Mouse (Mus musculus): Measurements from ENCODE around the gene Rsrc2.
"Not testable (repeated sequence)": the region's sequence is repeated elsewhere in the genome, so short reads cannot be mapped to it uniquely, and the experiment has no call there.

The Rsrc2 gene

DNA sequence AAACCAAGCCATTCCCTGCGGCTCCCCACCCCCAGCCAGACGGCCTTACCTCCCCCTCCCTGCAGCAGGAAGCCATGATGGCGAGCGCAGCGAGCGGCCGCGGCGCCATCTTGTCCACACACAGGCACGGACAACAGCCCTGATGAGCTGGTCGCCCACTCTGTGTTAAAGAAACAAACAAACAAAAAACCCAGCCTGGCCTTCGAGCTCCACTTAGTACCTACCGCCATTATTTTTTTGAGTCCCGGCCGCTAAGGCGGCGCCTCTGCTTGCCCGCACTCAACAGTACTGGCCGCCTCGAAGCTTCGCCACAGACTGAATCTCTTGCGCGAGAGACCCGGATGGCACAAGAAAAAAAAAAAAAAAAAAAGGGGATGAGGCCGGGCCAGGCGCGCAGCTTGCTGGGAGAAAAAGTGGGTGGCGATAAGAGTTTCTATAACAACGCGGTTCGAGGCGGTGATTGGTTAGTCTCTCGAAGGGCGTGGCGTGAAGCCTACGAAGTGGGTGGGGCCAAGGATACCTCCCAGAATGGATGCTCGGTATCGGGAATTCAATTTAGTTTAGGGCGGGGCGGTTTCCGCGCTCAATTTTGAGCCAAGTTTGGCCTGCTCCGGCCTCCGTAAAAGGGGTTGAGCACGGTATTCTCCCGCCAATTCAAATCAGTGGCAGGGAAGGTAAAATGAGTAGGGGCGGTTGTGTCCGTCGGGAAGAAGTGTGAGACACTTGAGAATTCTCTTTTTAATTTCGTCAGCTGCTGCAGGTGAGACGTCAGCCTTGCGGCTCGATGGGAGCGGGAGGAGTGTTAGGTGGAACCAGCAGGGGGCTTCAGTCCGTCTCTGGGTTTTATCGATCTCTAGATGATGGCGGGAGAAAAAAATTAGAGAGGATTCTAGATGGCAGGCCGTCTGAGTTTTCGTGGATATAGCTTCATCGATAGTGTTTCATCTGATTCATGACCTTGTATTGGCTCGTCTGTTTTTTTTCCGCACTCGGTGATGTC lies at the start of gene Rsrc2, which contains the start of gene Kntc1:
Gene Rsrc2, minus strand, starts transcription at position 350 of the 1,000 bp plus-strand sequence.
Gene Kntc1, plus strand, starts transcription at position 652 of the 1,000 bp plus-strand sequence.
- peak; percentile 99 for DNase-seq

DNA sequence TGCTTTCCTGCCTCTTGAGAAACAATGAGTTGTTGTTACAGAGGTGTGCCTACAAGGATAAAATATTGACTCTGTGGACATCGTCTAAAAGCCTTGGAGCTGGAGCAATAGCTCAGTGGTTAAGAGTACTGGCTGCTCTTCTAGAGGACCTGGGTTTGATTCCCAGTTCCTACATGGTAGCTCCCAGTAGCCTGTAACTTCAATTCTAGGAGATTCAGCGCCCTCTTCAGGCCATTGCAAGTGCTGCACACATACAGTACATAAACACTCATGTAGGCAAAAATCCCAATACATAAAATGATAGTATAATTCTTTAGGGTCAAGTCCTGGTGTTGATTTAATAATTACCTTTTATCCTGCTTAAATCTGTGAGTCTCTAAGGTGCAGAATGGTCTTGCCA lies 43.9 kb upstream of the Rsrc2 start:
- no peak for DNase-seq

DNA sequence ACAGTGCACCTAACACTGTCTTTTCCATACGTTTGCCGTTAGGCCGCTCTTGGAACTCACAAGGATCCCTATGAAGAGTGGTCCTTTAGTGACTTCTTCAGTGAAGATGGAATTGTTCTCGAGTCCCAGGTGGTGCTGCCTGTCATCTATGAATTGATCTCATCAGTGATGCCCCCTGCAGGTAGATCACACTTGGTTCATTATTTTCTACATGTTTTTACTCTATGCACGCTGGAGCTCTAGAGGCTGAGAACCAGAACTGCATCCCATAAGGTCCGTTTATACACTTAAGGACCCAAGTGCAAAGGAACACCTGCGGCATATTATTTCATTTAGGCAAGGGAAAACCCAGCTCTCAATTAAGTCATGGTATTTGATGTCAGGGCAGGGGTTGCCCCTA lies 39.8 kb upstream of the Rsrc2 start:
- DNase-seq, result no peak

DNA sequence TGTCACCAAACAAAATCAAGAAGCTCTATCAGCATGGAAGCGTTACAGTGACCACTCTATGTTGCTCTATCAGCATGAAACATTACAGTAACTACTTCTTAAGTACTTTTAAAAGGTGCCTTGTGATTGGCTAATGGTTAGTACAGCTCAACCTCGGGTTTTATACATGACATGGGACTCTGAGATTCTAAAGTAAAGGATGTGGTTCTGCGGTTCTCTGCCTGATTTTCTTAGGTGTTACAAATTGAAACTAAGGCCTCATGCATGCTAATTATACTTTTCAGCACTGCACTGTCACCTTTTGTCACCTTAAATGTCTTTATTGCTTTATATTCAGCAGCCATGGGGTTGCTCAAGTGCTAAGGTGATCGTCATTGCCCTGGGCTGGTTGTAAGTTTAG lies 32.6 kb upstream of the Rsrc2 start:
- DNase-seq, result no peak

DNA sequence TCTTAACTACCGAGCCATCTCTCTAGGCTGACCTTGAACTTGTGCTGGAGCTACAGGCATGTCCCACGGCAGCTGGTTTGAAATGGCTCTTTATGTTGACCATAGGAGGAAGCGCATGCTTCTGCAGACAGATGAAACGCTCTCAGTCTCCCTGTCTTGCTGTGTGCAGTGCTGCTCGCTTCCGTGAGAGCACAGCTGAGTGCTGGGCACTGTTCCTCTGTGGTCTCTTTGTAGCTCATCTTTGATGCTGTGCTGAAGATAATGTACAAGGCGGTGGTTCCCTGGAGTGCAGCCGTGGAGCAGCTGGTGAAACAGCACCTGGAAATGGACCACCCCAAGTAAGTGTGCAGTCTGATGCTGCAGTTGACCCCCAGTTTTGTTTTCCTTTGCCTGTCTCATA lies 31.5 kb upstream of the Rsrc2 start:
- no peak for DNase-seq

DNA sequence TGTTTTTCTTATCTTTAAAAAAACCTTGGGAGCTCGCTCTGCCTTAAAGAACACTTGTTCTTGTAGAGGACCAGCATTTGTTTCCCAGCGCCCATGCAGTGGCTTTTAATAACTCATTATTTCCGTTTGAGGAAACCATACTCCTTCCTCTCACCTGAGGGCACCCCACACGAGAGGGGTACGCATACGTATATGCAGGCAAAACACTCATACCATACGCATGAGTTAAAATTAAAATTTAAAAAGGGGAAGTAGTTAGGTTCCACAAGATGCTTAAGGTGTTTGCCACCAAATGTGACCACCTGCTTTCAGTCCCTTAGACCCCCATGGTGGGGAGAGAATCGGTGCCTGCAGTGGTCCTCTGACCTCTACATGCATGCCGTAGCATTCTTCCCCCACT lies 24.2 kb upstream of the Rsrc2 start:
- DNase-seq, result no peak

DNA sequence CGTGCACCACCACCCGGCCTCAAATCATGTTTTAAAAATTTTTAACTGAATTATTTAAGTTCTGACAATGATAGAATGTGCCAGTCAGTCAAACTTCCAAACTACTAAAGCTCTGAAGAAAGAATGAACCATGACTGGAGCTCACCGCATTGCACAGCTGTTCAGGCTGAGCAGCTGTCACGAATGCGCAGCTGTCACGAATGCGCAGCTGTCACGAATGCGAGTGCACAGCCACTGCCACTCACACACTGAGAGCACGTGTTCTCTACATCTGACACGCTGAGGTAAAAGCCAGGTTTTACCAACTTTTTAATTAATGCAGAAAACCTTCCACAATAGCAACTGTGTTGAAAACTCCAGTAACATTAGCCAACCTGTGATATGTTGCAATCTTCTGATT lies 17.2 kb upstream of the Rsrc2 start:
- DNase-seq, result not testable (repeated sequence)

DNA sequence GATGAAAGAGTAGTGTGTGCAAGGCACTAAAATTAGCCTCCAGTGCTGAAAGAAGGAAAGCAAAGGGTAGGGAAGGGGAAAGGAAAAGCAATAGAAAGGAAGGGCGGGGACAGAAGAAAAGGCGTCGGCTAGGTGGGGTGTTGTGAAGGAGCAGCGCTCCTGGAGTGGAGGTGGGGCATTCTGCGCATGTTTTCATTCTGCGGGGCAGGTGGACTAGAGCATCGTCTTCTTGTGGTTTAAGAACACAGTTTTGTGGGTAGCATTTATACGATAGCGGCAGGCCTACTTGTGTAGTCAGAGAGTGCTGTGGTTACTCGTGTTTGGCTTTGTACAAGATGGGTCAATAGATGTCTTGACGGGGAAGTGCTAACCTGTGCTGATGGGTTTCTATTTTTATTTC lies 16.3 kb upstream of the Rsrc2 start:
- no peak for DNase-seq

DNA sequence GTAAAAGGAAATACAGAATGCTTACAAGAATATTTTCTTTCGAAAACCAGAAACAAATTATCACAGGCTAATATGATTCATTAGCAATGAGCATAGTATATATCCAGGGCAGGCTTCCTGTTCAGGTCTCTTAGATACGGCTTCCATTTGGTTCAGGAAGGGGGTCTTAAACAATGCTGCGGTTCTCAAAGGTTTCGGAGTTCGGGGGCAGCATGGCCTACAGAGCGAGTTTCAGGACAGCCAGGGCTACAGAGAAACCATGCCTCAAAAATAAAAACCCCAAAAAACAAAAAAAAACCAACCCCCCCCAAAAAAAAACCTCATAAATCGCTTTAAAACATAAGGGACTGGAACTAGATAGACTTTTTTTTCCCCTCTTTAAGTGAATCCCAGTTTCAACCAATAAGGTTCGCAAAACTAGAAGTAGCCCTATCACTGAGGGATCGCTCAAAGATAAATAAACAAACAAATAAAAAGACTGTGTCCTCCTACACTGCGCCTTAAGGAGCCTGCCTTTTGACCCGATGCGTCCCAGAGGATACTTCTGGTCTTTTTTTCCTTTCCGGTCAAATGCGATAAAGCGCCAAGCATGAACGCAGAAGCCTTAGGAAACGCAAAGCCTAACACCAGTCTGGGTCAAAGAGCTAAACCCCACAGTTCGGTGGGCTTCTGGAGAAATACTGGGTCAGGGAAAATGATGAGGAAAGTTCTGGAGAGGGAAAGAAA lies 712 bp downstream of the Rsrc2 start:
- DNase-seq, result peak; percentile 8 to 28

DNA sequence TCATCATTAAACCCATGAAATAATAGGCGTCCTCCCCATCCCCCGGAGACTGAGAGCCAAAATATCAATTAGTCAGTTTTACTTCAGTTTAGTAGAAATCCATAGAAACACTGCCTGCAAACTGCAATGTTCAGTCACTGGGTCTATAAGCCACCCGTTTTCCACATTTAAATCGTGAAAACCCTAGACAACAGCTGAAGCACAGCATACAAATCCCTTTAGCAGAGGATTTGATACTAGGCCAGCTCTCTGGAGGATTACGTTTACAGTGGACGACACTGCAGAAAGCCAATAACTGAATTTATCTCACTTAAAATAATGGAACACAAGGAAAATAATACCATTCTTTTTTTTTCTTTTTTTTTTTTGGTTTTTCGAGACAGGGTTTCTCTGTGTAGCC lies 1.6 kb downstream of the Rsrc2 start:
- DNase-seq, result no peak

DNA sequence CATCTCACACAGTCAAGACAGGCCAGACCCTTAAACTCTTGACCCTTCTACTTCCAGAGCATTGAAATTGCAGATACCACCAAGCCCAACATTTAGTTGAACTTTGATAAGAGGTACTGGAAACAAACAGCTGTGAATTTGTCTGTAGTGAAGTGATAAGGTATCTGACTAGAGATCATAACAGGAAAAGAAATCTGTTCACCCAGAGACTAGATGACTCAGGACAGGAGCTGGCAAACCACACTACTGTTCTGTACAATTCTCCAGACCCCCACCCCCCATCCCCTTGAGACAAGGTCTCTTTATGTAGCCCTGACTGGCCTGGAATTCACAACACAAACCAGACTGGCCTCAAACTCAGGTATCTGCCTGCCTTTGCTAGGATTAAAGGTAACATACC lies 3.0 kb downstream of the Rsrc2 start:
- no peak for DNase-seq

DNA sequence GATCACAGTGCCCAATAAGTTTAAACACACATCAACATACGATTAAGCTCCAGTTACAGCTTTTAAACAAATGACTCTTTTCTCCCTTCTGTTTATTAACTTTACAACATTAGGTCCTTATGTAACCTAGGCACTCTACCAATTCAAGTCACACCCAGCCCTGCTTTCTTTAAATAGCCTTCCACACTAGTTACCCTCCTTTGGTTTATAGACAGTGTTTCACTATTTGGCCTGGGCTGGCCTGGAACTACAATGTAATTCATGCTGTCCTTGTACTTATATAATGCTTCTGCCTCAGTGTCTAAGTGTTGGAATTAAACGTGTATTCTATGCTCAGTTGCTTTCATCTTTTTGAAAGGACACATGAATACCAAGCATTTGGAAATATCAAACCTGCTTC lies 4.9 kb downstream of the Rsrc2 start:
- DNase-seq, result no peak

DNA sequence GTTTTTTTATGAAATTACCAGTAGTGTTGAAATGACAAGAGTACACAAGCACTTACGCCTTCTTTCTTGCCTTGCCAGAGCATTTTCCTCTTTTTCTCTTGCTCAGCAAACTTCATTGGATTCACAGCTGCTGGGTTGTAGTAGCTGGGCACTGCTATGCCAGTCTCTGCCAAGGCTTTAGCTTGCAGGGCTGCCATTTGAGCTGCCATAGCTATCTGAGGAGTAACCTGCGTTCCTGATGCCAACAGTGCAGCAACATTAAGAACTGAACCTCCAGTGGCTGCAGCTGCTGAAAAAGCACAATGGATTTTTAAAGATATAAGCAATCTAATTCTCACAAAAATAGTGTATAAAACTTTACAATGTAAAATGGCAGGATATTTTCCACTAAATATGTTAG lies 18.2 kb downstream of the Rsrc2 start:
- DNase-seq, result no peak

DNA sequence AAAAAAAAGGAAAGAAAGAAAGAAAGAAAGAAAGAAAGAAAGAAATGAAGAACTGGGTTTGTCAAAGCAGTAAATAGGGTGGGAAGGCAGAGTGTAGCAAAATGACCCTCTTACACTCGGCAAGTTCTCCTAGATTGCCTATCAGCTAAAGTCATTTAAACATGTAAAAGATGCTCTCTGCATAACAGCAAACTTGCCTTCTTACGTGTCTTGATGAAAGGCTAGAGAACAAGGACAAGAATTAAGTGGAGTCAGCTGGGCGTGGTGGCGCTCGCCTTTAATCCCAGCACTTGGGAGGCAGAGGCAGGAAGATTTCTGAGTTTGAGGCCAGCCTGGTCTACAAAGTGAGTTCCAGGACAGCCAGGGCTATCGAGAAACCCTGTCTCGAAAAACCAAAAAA lies 25.4 kb downstream of the Rsrc2 start:
- DNase-seq, result not testable (repeated sequence)

DNA sequence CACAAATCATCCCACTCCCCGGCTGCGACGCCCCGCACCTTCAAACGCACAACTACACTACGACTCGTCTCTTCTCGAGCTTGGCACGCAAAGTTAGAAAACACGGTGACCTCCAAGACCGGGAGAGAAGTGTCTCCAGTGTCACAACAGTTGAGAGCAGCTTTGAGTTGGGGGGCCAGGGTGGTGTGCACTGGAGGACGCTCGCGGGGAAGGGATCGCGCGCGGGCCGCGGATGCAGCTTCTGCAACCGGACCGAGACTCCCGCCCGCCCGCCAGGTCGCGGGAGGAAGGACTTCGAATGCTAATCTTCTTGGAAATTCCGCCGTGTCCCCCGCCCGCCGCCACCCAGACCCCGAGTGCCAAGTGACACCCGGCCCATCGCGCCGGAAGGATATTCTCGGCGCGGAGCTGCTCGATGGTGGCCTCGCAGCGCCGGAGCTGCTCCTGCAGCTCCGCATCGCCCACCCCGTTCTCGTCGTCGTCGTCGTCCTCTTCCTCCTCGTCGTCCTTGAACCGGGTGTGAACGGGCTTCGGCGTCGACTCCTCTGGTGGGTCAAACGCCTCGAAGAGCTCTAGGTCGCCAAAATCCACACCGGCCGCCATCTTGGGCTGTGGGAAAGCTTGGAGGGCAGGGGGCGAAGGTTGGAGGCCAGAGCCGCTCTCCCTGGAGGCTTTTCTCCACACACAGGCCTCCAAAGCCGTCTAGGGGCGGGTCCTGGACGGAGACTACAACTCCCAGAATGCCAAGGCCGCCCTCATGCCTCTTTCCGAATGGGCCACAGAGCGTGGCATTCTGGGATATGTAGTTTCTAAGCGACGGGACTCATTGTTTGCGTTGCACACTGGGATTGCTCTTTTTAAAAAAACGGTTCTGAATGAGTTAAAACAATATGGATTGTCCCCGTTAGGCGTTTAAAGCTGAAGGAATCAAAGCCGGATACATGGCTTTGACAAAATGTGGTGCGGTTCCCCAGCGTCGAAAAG lies 28.6 kb downstream of the Rsrc2 start, which contains the start of gene Zcchc8:
Gene Zcchc8, minus strand, starts transcription at position 773 of the 984 bp plus-strand sequence.
- DNase-seq, result peak; percentile 96 to 97

DNA sequence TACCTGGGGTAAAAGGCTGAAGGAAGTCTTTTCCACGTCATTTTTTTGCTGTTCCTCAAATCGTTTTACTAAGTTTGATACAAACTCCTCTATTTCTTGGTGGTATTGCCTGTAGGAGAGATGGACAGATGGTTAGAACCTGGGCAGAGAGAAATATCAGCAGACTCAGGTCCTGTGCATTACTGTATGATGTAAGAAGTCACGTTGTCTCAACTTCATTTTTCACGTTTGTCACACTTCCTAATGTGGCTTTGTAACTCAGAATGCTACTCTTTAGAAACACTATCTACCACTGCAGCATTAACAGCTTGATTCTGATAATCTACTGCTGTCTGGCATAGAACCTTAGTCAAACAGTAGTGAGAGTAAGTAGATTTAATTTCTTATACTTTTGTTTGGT lies 34.6 kb downstream of the Rsrc2 start:
- no peak for DNase-seq

DNA sequence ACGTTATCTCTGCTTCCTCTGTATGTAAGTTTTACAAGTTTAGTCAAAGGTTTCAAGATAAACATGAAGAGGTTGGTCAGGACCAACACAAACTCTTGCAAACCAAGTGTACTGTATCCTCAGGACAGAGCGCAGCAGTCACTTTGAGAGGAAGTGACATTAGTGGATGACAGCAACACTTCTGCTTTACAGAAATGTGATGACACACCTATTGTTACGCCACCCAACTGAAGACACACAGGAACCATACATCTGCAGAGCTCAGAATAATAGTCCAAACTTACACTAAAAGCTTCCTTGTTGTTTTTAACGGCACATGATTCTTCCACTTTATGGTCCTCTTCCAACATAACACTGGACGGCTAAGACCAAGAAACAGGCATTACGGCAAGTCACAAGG lies 35.4 kb downstream of the Rsrc2 start:
- no peak for DNase-seq

DNA sequence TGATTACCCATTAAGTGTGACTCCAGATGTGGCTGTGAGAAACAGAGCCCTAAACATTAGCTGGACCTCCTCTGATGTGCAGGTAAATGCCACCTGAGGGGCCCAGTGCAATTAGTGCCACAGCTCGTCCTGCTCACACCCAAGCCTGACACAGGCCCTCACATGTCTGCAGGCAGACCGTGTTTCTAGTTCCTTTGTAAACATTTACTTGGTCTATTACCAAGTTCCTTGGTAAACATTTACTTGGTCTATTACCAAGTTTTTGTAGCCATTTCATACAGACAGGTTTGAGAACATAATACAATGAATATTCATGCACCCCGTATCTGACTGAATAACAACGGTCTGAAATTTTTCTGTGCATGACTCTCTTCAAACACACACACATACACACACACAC lies 39.6 kb downstream of the Rsrc2 start:
- no peak for DNase-seq

DNA sequence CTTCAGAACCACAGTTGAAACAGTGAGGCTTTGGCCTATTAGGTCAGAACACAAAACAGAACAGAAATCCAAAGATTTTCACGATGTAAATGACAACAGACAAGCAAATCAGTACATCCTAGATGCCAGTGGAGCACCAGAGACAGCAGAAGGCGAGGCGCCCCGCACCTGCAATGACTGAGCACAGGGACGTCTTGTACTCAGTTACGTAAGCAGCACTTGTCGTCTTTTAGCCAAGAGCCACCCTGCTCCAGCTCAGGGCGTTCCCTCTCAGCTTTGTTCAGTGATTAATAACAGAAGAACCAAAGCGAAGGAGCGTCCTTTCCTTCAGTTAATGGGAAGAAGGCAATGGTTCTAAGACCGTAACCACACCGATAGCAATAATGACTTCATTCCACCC lies 40.6 kb downstream of the Rsrc2 start:
- no peak for DNase-seq

DNA sequence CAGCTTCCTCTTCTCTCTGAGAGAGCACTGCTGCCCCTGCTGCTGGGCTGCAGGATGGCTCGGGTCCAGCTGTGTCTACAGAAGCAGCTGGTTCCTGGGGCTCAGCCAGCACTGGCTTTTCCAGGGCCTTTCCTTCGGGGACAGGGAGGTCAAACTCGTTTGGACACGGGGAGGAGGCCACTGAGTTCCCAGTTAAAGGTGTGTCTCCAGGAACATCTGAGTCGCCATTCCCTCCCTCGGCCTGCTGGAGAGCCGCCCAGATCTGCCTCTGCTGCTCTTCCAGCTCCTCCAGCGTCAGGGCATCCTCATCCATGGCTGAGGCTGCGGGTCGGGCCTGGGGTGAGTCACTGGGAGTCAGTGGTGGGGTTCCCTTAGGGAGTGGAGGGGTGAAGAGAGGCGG lies 48.6 kb downstream of the Rsrc2 start:
- DNase-seq, result peak; percentile 74 to 80

DNA sequence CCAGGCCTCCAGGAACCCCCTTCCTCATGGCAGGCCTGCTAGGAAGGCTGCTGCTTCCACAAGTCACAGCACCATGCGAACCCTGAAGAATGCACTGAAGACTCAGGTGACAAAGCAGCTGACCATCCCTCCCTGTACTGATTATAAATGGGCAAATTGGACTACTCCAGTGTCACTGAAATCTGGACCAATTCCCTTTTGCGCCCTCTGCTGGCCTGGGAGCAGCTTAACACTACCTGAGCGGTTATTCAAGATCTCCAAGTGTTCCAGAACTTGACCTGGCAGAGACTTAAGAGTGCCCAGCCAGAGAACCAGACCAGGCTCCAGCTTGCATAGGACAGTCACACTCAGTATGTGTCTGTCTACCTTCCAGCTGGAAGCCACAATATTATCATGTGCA lies 50.0 kb downstream of the Rsrc2 start:
- peak; percentile 92 for DNase-seq

DNA sequence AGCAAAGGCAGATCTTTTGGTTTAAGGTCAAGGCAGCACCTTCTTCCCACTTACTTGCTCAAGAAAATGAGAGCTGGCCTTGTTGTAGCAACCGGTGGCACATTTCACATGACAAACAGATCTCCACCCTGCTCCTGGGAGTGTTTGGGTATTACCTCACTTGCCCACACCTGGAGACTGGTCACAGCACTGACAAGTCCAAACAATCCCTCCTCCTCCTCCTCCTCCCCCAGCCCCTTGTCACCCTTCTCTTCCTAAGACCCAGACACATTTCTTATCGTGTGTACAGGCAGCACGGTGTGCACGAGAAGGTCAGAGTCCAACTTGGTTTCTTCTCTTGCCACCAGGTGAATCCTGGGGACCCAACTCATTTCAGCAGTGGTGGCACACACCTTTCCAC lies 52.3 kb downstream of the Rsrc2 start:
- no peak for DNase-seq

DNA sequence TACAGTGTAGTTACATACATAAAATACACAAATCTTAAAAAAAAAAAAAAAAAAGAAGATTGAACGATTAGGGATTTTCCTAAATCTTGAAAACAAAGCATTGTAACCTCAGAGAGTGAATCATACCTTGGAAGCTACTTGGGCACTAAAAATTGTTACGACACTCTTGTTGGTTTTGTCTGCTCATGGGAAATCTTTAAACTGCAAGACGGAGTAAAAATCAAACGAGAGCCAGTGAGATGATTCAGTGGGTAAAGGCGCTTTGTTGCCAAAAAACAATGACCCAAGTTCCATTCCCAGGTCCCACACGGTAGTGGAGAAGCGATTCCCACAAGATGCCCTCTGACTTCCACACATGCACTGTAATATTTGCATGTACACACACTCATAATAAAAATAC lies 53.0 kb downstream of the Rsrc2 start:
- no peak for DNase-seq

All from cerebellum, postnatal 10 days (tissue).